Mouse (Mus musculus): ENCODE measurements around the gene Elovl1. TPM values are rescaled to one million over a fixed set of nuclear protein-coding genes. Genes with fewer than 3 reads are reported as not detected.

Elovl1 gene
- polyA plus RNA-seq, 1 experiment = 17.1 TPM

DNA sequence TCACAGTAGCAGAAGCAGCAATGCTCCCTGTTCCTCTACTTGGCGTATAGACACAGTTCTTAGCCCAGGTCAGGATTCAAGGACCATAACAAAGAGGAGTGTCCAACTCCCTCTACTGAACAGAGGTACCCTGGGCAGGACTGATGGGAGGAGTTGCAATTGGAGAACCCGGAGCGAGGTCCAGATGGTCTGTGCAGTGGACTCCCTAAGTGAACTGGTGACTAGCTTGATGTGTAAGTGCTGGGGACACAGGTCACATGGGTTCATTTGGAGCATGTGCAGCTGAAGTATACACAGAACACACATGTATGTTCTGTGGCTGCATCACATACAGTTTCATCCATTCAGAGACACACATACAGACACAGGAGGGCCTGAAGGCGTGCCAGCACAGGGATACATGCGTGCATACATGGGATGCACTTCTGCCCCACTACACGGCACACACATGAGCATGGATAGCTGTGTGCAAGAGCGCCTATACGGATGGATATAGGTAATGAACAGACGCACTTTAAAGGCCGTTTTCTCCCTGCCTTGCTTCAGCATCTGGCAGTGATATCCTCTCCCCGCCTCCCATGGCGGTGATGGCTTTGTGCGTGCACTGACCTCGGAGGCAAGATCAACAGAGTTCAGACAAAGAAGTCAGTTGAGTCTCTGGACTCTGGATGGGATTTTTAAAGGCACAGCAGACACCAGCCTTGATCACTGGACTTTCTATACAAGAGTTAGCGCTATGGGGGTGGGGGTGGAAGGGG, 49.1 kb downstream of the Elovl1 start:
- Histone ChIP-seq H3K4me3 (ENCODE audit: control insufficient read depth, low read depth, low read length) (no peak overlapping the region), H3K4me1 (ENCODE audit: control insufficient read depth, insufficient read depth, low read length) (peaks cover 6% of the 10 kb centered on the region), H3K27me3 (ENCODE audit: control insufficient read depth, insufficient read depth, low read length) (no peaks in the 10 kb centered on the region), H3K36me3 (ENCODE audit: control insufficient read depth, insufficient read depth, low read length) (no peaks in the 10 kb centered on the region), H3K27ac (ENCODE audit: control insufficient read depth, insufficient read depth, low read depth, low read length) (no peak overlapping the region)
- TF ChIP-seq CTCF (IDR thresholded peaks at IDR 0.05; ENCODE audit: control insufficient read depth, insufficient read depth, insufficient replicate concordance, low read depth, low read length) = no peak

Other genes starting within 250 kb of the Elovl1 start
- gene Kdm4a, start 248.1 kb upstream of the Elovl1 start, polyA plus RNA-seq (2012; rRNA removed) = 10.2 and 14.2 TPM in 2 replicates
- 14.3 and 15.2 TPM in 2 replicates for gene Ptprf, start 136.7 kb upstream of the Elovl1 start, polyA plus RNA-seq (2012; rRNA removed)
- 12.2 and 14.2 TPM in 2 replicates for gene Szt2, start 18.8 kb upstream of the Elovl1 start, polyA plus RNA-seq (2012; rRNA removed)
- gene Med8, start 18.8 kb upstream of the Elovl1 start, polyA plus RNA-seq (2012; rRNA removed) = 28.3 and 29.0 TPM in 2 replicates
- 116 and 126 TPM in 2 replicates for gene Cdc20, start 9.3 kb downstream of the Elovl1 start, polyA plus RNA-seq (2012; rRNA removed)
- gene Mpl, start 29.4 kb downstream of the Elovl1 start, polyA plus RNA-seq (2012; rRNA removed) = not detected in 2 replicates
- 1.8 and 2.1 TPM in 2 replicates for gene Tie1, start 62.0 kb downstream of the Elovl1 start, polyA plus RNA-seq (2012; rRNA removed)
- gene 2610528J11Rik, start 98.9 kb downstream of the Elovl1 start, polyA plus RNA-seq (2012; rRNA removed) = 0.26 and 0.45 TPM in 2 replicates
- gene Tmem125, start 116.0 kb downstream of the Elovl1 start, polyA plus RNA-seq (2012; rRNA removed) = 0.25 TPM in 1 of 2 replicates, not detected in the other
- 53.3 and 55.1 TPM in 2 replicates for gene Cfap57, start 192.7 kb downstream of the Elovl1 start, polyA plus RNA-seq (2012; rRNA removed)
- gene Ebna1bp2, start 192.7 kb downstream of the Elovl1 start, polyA plus RNA-seq (2012; rRNA removed) = 45.0 and 46.4 TPM in 2 replicates
- 0.20 and 0.36 TPM in 2 replicates for gene Olfr62, start 230.9 kb downstream of the Elovl1 start, polyA plus RNA-seq (2012; rRNA removed)

All from testis, adult 2 months (tissue).